Mouse (Mus musculus) lung, embryonic 16.5 days (tissue): ENCODE measurements around the gene Ilvbl. TPM values are rescaled to one million over a fixed set of nuclear protein-coding genes. Genes with fewer than 3 reads are reported as not detected.
A peak's percentile ranks its signal among the peaks of the same experiment; 100 is the strongest.

Experiments
- ATAC-seq: fragments of 200-750 bp; cut with Nextera tagmentation; 2 replicates; pipeline ENCODE4 v1.8.0; 2017; ENCODE audit warnings: low read depth, mild to moderate bottlenecking, moderate library complexity
- H3K27ac ChIP-seq: fragments of 300-500 bp; sonication (generic); 2 replicates; pipeline ENCODE4 v1.5.1; 2014; ENCODE audit warnings: mild to moderate bottlenecking, control low read depth, low read length
- H3K27me3 ChIP-seq: fragments of 300-500 bp; sonication (generic); 2 replicates; pipeline ENCODE4 v1.6.1; 2014; ENCODE audit warnings: low read depth, low read length, mixed read lengths; ENCODE audit not compliant: control insufficient read depth, insufficient read depth
- H3K36me3 ChIP-seq: fragments of 300-500 bp; sonication (generic); 2 replicates; pipeline ENCODE4 v1.6.1; 2014; ENCODE audit warnings: low read length; ENCODE audit not compliant: control insufficient read depth, insufficient read depth
- H3K4me1 ChIP-seq: fragments of 300-500 bp; sonication (generic); replicated peaks from 2 replicates; pipeline ENCODE4 v1.6.1; 2014; ENCODE audit warnings: low read length, mixed read lengths; ENCODE audit not compliant: control insufficient read depth, insufficient read depth
- H3K4me2 ChIP-seq: fragments of 300-500 bp; sonication (generic); 2 replicates; pipeline ENCODE4 v1.6.1; 2014; ENCODE audit warnings: low read depth, low read length, control low read depth
- H3K4me3 ChIP-seq: fragments of 300-500 bp; sonication (generic); 2 replicates; pipeline ENCODE4 v1.5.1; 2014; ENCODE audit warnings: mild to moderate bottlenecking, low read length, control low read depth
- H3K9ac ChIP-seq: fragments of 300-500 bp; sonication (generic); 2 replicates; pipeline ENCODE4 v1.6.1; 2014; ENCODE audit warnings: low read length, control low read depth
- H3K9me3 ChIP-seq: fragments of 300-500 bp; sonication (generic); 2 replicates; pipeline ENCODE4 v1.6.1; 2016; ENCODE audit warnings: low read length; ENCODE audit not compliant: control insufficient read depth
- WGBS: fragments of 180-500 bp; shearing (Covaris S2); extraction: QIAGEN DNeasy Blood & Tissue Kit; methylation state at CpG from one replicate; pipeline ENCODE4 v1.1.7; 2014; 5-methylcytosine and 5-hydroxymethylcytosine counted together
- polyA plus RNA-seq: library from polyadenylated mRNA; unstranded; fragments of >200 nt; fragmentation: Nextera tagmentation; extraction: Ambion mirVana; gene quantifications from 2 replicates; pipeline ENCODE4 v1.2.1, GENCODE M21; 2015

The Ilvbl gene
- polyA plus RNA-seq, 1 experiment from 2014 or later: 50.1 TPM

DNA sequence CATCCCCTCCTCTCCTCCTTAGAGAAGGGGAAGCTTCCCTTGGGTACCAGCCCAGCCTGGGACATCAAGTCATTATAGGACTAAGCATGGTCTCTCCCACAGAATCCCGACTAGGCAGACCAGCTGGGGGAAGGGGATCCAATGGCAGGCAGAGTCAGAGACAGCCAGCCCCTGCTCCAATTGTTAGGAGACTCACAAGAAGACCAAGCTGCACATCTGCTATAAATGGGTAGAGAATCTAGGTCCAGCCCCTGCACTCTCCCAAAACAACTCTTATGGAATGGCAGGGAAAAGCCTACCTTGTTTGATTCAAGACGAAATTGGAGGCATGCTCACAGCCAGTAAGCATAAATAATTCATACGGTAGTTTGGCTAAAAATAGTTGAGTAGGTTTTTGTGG is 920 bp upstream of the Ilvbl start:
- no peak overlapping the region for H3K4me2 ChIP-seq
- H3K27ac ChIP-seq: no peak overlapping the region
- no peaks in the 10 kb centered on the region for H3K9me3 ChIP-seq
- WGBS: 75% methylated on average over 3 of the region's 3 CpGs
- H3K4me3 ChIP-seq: no peak overlapping the region
- peaks cover 5% of the 10 kb centered on the region for H3K4me1 ChIP-seq
- no peaks in the 10 kb centered on the region for H3K27me3 ChIP-seq
- no peaks in the 10 kb centered on the region for H3K36me3 ChIP-seq
- ATAC-seq: no peak
- H3K9ac ChIP-seq: no peak overlapping the region

DNA sequence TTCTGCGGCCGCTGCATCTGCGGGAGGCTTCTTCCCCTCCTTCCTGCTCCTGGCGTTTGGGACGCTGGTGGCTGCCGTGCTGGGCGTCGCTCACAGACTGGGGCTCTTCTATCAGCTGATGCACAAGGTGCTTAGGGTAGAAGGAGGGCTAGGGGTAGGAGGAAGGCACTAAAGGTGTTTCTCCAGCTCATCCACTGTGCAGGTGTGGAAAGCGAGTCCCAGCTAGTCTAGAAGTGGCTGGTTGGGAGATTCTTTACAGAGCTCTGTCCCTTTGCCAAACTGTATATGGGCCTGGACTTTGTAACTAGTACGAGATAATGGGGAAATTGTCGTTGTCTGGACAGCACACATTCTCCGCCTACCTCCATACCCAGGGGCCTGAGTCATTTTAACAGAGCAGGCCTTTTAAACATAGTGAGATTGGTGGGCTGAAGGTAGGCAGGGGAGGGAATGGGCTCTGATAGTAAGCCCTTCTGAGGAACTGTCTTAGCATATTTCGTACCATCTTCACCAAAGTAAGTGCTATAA is 1.0 kb downstream of the Ilvbl start:
- H3K9ac ChIP-seq: peak overlapping the region; percentile 80
- H3K36me3 ChIP-seq: no peaks in the 10 kb centered on the region
- H3K27me3 ChIP-seq: no peaks in the 10 kb centered on the region
- H3K27ac ChIP-seq: peak overlapping the region; percentile 95
- no peak; the same call in 1 of the 2 replicates for ATAC-seq
- H3K4me3 ChIP-seq: peak overlapping the region; percentile 70
- H3K4me2 ChIP-seq: peak overlapping the region; percentile 71
- 11% methylated on average over 13 of the region's 13 CpGs for WGBS
- peaks cover 5% of the 10 kb centered on the region for H3K4me1 ChIP-seq
- H3K9me3 ChIP-seq: no peaks in the 10 kb centered on the region

DNA sequence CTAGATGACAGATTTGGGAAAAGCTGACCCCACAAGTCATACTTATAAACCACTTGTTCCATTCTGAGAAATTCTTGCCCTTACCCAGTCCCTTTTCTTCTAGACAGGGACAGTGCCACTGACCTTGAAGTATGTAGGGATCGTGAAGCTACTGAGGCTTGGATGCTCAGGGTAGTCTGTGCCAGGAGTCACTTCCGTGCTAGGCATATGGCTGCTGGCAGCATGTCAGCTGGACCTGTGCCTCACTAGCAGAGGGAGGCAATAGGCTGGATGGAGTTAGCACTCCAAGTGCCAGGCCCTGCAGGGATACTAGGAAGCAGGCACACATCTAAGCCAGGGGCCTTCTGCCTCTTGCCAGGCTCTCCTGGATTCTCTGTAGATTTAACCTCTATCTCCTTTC is 1.5 kb downstream of the Ilvbl start:
- Histone ChIP-seq H3K4me3 (peak overlapping the region; percentile 70; the same call in 1 of the 2 replicates), H3K27ac (no peak overlapping the region), H3K9me3 (no peaks in the 10 kb centered on the region), H3K4me2 (peak overlapping the region; percentile 71), H3K4me1 (peaks cover 5% of the 10 kb centered on the region), H3K27me3 (no peaks in the 10 kb centered on the region), H3K9ac (peak overlapping the region; percentile 80), H3K36me3 (no peaks in the 10 kb centered on the region)
- ATAC-seq: no peak
- 56% methylated on average over 2 of the region's 2 CpGs for WGBS

DNA sequence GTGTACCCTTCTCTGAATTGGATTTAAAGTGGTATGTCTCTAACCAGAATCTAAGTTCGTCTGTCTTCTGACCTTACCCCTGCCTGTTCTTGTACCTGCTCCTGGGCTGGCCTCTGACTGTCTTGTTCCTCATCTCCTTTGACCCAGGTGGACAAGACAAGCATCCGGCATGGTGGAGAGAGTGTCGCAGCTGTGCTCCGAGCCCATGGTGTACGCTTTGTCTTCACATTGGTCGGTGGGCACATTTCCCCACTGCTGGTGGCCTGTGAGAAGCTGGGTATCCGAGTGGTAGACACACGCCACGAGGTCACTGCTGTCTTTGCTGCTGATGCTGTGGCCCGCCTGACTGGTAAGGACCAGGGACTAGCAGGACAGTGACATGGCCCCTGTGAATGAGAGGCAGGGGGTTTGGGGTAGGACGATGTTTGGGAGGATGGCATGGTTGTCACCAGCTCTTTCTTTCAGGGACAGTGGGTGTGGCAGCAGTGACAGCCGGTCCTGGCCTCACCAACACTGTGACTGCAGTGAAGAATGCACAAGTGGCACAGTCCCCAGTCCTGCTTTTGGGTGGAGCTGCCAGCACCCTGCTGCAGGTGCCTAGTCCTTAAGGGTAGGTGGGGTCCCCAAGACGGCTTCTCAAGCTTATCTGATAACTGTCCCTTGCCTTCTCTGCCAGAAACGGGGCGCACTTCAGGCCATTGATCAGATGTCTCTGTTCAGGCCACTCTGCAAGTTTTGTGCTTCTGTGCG is 2.5 kb downstream of the Ilvbl start:
- WGBS: 91% methylated on average over 16 of the region's 16 CpGs
- no peak overlapping the region for H3K9ac ChIP-seq
- H3K4me1 ChIP-seq: peaks cover 5% of the 10 kb centered on the region
- no peak overlapping the region for H3K27ac ChIP-seq
- no peak overlapping the region for H3K4me2 ChIP-seq
- no peak overlapping the region for H3K4me3 ChIP-seq
- peaks cover 3% of the 10 kb centered on the region; the same call in 1 of the 2 replicates for H3K36me3 ChIP-seq
- no peaks in the 10 kb centered on the region for H3K27me3 ChIP-seq
- no peak for ATAC-seq
- H3K9me3 ChIP-seq: no peaks in the 10 kb centered on the region

DNA sequence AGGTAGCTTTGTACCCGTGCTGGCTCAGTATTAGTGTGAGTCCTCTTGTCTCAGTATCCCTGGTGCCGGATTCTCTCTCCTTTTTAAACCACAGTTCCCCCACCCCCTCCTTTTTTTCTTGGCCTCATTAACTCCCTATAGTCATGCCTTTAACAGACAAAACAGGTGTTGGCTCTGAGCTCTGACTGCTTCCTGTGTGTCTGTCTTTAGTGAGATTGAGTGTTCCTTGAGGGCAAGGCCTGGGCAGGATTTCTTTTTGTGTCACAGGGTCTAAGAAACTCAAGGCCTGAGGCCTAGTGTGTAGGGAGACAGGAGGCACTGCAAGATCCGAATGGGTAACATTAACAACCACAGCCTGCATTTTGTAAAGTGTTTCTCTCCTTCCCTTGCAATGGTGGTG is 4.1 kb downstream of the Ilvbl start:
- no peaks in the 10 kb centered on the region for H3K27me3 ChIP-seq
- no peak overlapping the region for H3K4me2 ChIP-seq
- H3K36me3 ChIP-seq: peaks cover 5% of the 10 kb centered on the region; the same call in 1 of the 2 replicates
- no peak for ATAC-seq
- H3K9me3 ChIP-seq: no peaks in the 10 kb centered on the region
- peaks cover 5% of the 10 kb centered on the region for H3K4me1 ChIP-seq
- no peak overlapping the region for H3K4me3 ChIP-seq
- H3K27ac ChIP-seq: no peak overlapping the region
- no peak overlapping the region for H3K9ac ChIP-seq
- 74% methylated on average over 3 of the region's 3 CpGs for WGBS

DNA sequence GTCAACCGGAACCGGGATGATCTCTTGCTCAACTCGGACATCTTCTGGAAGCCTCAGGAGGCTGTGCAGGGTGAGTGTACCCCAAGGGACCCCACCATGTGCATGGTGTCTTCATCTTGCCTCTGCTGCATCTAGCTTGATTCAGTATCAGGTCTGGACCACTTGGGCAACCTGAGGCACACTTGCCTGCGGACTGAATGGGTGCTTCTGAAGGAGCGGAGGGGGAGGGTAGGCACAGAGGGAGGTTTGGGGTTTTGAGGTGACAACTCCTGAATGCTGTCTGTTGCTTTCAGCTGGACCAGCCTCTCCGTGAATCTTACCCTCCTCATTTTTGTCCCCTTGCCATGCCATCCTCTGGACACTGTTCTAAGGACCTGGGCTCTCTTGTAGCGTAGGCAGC is 7.0 kb downstream of the Ilvbl start:
- Histone ChIP-seq H3K36me3 (peaks cover 27% of the 10 kb centered on the region), H3K9me3 (no peaks in the 10 kb centered on the region), H3K4me3 (no peak overlapping the region), H3K4me1 (no peaks in the 10 kb centered on the region; the same call in 1 of the 2 replicates), H3K27ac (no peak overlapping the region), H3K9ac (no peak overlapping the region), H3K27me3 (no peaks in the 10 kb centered on the region), H3K4me2 (no peak overlapping the region)
- no peak for ATAC-seq
- 87% methylated on average over 7 of the region's 7 CpGs for WGBS

DNA sequence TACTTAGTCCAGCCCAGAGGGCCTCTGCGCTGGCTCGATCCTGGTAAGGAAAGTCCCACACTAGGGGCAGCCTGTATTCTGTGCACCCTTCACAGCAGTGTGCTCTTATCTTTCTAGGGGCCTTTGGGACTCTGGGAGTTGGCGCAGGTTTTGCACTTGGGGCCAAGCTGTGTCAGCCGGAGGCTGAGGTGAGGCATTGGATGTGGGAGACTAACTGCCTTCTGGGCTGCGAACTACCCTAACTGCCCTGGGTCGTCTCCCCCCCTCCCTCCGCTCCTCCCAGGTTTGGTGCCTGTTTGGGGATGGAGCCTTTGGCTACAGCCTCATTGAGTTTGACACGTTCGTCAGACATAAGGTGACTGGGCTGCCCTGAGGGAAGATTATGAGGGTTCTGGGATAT is 9.2 kb downstream of the Ilvbl start:
- Histone ChIP-seq H3K4me1 (no peaks in the 10 kb centered on the region), H3K36me3 (peaks cover 40% of the 10 kb centered on the region), H3K9me3 (no peaks in the 10 kb centered on the region), H3K27me3 (no peaks in the 10 kb centered on the region), H3K9ac (no peak overlapping the region), H3K27ac (no peak overlapping the region), H3K4me2 (no peak overlapping the region), H3K4me3 (no peak overlapping the region)
- ATAC-seq: no peak
- 67% methylated on average over 9 of the region's 9 CpGs for WGBS

DNA sequence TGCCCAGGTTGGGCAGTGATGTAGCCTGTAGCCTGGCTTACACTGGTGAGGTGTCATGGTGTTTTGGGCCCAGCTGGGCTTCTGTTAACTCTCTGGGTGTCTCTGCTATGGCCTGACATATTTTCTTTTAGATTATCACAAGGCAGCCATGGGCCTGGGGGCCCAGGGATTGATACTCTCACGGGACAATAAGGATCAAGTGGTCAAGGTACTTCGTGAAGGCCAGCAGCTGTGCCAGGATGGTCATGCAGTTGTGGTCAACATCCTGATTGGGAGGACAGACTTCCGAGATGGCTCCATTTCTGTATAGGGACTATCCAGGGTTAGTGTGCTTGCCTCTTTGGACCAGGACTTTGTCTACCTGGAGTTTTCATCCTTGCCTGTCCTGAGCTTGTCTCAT is 9.8 kb downstream of the Ilvbl start:
- ATAC-seq: no peak
- H3K4me3 ChIP-seq: no peak overlapping the region

DNA sequence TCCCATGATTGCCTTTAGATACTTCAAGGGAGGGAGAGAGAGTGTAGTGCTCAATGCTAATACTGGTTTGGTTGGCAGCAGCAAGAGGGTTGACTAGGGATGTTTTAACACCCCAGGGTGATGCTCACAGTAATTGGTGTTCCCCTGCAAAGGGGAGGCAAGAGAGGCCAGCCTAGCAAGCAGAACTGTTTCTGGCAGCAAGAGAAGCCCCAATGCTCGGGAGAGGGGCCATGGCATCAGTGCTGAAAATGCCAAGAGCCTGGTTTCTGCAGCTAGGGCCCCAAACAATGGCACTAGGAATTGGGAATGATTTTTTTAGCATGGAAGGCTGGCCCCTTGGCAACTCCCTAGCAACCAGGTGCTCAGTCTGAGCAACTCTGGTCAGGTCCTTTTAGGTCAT is 10.8 kb downstream of the Ilvbl start:
- WGBS: 84% methylated on average over 1 of the region's 1 CpGs
- no peak for ATAC-seq
- H3K4me2 ChIP-seq: no peak overlapping the region
- no peak overlapping the region for H3K9ac ChIP-seq
- no peak overlapping the region for H3K4me3 ChIP-seq
- H3K4me1 ChIP-seq: peaks cover 1% of the 10 kb centered on the region
- H3K9me3 ChIP-seq: no peaks in the 10 kb centered on the region
- H3K27me3 ChIP-seq: no peaks in the 10 kb centered on the region
- no peak overlapping the region for H3K27ac ChIP-seq
- H3K36me3 ChIP-seq: peaks cover 51% of the 10 kb centered on the region

More for the DNA sequence above, 9.8 kb downstream of the Ilvbl start:
- Histone ChIP-seq H3K4me1 (no peaks in the 10 kb centered on the region), H3K36me3 (peaks cover 46% of the 10 kb centered on the region), H3K27ac (no peak overlapping the region), H3K9me3 (no peaks in the 10 kb centered on the region), H3K9ac (no peak overlapping the region), H3K4me2 (no peak overlapping the region), H3K27me3 (no peaks in the 10 kb centered on the region)
- WGBS: 74% methylated on average over 3 of the region's 3 CpGs
